Mouse (Mus musculus) midbrain, embryonic 13.5 days (tissue): ENCODE measurements at regions not wholly inside any gene's neighbourhood (a gene's known extent, or its start where the extent isn't known, plus 50 kb on each side); places are given as distances from the start of the nearest gene placed in this dataset.

Experiments
- ATAC-seq: fragments of 200-750 bp; cut with Nextera tagmentation; 2 replicates; pipeline ENCODE4 v1.8.0; 2017; ENCODE audit warnings: mild to moderate bottlenecking, moderate TSS enrichment, moderate library complexity
- H3K27ac ChIP-seq: fragments of 300-500 bp; sonication (generic); 2 replicates; pipeline ENCODE4 v1.5.1; 2015; ENCODE audit warnings: inconsistent platforms, mild to moderate bottlenecking, moderate library complexity
- H3K27me3 ChIP-seq: fragments of 300-500 bp; sonication (generic); 2 replicates; pipeline ENCODE4 v1.6.1; 2015; ENCODE audit warnings: mild to moderate bottlenecking, inconsistent platforms
- H3K36me3 ChIP-seq: fragments of 300-500 bp; sonication (generic); 2 replicates; pipeline ENCODE4 v1.6.1; 2015; ENCODE audit warnings: mild to moderate bottlenecking, inconsistent platforms
- H3K4me1 ChIP-seq: fragments of 300-500 bp; sonication (generic); replicated peaks from 2 replicates; pipeline ENCODE4 v1.6.1; 2015; ENCODE audit warnings: inconsistent platforms
- H3K4me2 ChIP-seq: fragments of 300-500 bp; sonication (generic); replicated peaks from 2 replicates; pipeline ENCODE4 v1.6.1; 2015; ENCODE audit warnings: moderate library complexity, mild to moderate bottlenecking, inconsistent platforms
- H3K4me3 ChIP-seq: fragments of 300-500 bp; sonication (generic); replicated peaks from 2 replicates; pipeline ENCODE4 v1.5.1; 2015; ENCODE audit warnings: mild to moderate bottlenecking, inconsistent platforms
- H3K9ac ChIP-seq: fragments of 300-500 bp; sonication (generic); replicated peaks from 2 replicates; pipeline ENCODE4 v1.6.1; 2015; ENCODE audit warnings: mild to moderate bottlenecking, inconsistent platforms
- H3K9me3 ChIP-seq: fragments of 300-500 bp; sonication (generic); 2 replicates; pipeline ENCODE4 v1.6.1; 2016; ENCODE audit warnings: mild to moderate bottlenecking, inconsistent platforms
- WGBS: fragments of 180-500 bp; shearing (Covaris S2); methylation state at CpG from one replicate; pipeline ENCODE4 v1.1.7; 2015; 5-methylcytosine and 5-hydroxymethylcytosine counted together

- Histone ChIP-seq H3K36me3 (no peaks in the 10 kb centered on the region), H3K27me3 (peaks cover 16% of the 10 kb centered on the region), H3K27ac (no peak overlapping the region), H3K9ac (no peak overlapping the region), H3K4me1 (no peaks in the 10 kb centered on the region), H3K4me2 (no peak overlapping the region), H3K9me3 (no peaks in the 10 kb centered on the region; the same call in 1 of the 2 replicates), H3K4me3 (no peak overlapping the region)
- ATAC-seq, result no peak
- WGBS, result 74% methylated on average over 4 of the region's 4 CpGs
These were observed 325.1 kb downstream of the Diras2 start for GRCm38 (mm10) chr13:52205951-52206350.

- H3K27me3 ChIP-seq, result peaks cover 24% of the 10 kb centered on the region
- no peak overlapping the region for H3K9ac ChIP-seq
- no peaks in the 10 kb centered on the region for H3K9me3 ChIP-seq
- no peaks in the 10 kb centered on the region for H3K4me1 ChIP-seq
- no peak overlapping the region for H3K4me3 ChIP-seq
- no peaks in the 10 kb centered on the region for H3K36me3 ChIP-seq
- WGBS, result 85% methylated on average over 5 of the region's 5 CpGs
- no peak overlapping the region for H3K4me2 ChIP-seq
- no peak overlapping the region for H3K27ac ChIP-seq
- no peak for ATAC-seq
These were observed 314.7 kb downstream of the Diras2 start for GRCm38 (mm10) chr13:52216343-52216742.

- ATAC-seq, result no peak
- WGBS, result 71% methylated on average over 5 of the region's 5 CpGs
- H3K9ac ChIP-seq, result no peak overlapping the region
These were observed 314.0 kb downstream of the Diras2 start for GRCm38 (mm10) chr13:52217066-52217465.

GRCm38 (mm10) chr13:52217741-52218140 lies 313.3 kb downstream of the Diras2 start:
- H3K4me1 ChIP-seq, result peaks cover 7% of the 10 kb centered on the region
- 63% methylated on average over 7 of the region's 7 CpGs for WGBS
- no peak for ATAC-seq
- H3K36me3 ChIP-seq, result no peaks in the 10 kb centered on the region
- no peak overlapping the region for H3K4me3 ChIP-seq
- no peaks in the 10 kb centered on the region for H3K9me3 ChIP-seq
- H3K27me3 ChIP-seq, result peaks cover 38% of the 10 kb centered on the region
- no peak overlapping the region for H3K9ac ChIP-seq
- no peak overlapping the region for H3K27ac ChIP-seq
- H3K4me2 ChIP-seq, result no peak overlapping the region

More at GRCm38 (mm10) chr13:52217066-52217465, 314.0 kb downstream of the Diras2 start:
- H3K36me3 ChIP-seq, result no peaks in the 10 kb centered on the region
- H3K27me3 ChIP-seq, result peaks cover 32% of the 10 kb centered on the region
- H3K4me2 ChIP-seq, result no peak overlapping the region
- no peaks in the 10 kb centered on the region for H3K9me3 ChIP-seq
- H3K4me3 ChIP-seq, result no peak overlapping the region
- H3K27ac ChIP-seq, result no peak overlapping the region
- H3K4me1 ChIP-seq, result no peaks in the 10 kb centered on the region

- Histone ChIP-seq H3K27ac (no peak overlapping the region), H3K9ac (no peak overlapping the region), H3K4me1 (peaks cover 14% of the 10 kb centered on the region), H3K27me3 (peaks cover 50% of the 10 kb centered on the region), H3K4me2 (no peak overlapping the region), H3K4me3 (no peak overlapping the region), H3K9me3 (no peaks in the 10 kb centered on the region), H3K36me3 (no peaks in the 10 kb centered on the region)
- WGBS, result 27% methylated on average over 11 of the region's 11 CpGs
- no peak for ATAC-seq
These were observed 308.6 kb downstream of the Diras2 start for GRCm38 (mm10) chr13:52222315-52223097.

GRCm38 (mm10) chr13:52223098-52223962 lies 307.7 kb downstream of the Diras2 start:
- no peak overlapping the region for H3K4me2 ChIP-seq
- no peak overlapping the region for H3K9ac ChIP-seq
- peak; percentile 70 for ATAC-seq
- no peaks in the 10 kb centered on the region for H3K36me3 ChIP-seq
- 35% methylated on average over 6 of the region's 6 CpGs for WGBS
- no peaks in the 10 kb centered on the region for H3K9me3 ChIP-seq
- 0 out of 2 replicates have a peak overlapping the region, but pooled peaks have one; percentile 6 for H3K27ac ChIP-seq
- peaks cover 48% of the 10 kb centered on the region for H3K27me3 ChIP-seq
- no peak overlapping the region for H3K4me3 ChIP-seq
- H3K4me1 ChIP-seq, result peaks cover 14% of the 10 kb centered on the region

- Histone ChIP-seq H3K9ac (no peak overlapping the region), H3K36me3 (no peaks in the 10 kb centered on the region), H3K4me3 (no peak overlapping the region), H3K4me2 (no peak overlapping the region), H3K27me3 (no peaks in the 10 kb centered on the region), H3K27ac (no peak overlapping the region), H3K9me3 (no peaks in the 10 kb centered on the region), H3K4me1 (peaks cover 8% of the 10 kb centered on the region)
- 74% methylated on average over 5 of the region's 5 CpGs for WGBS
- ATAC-seq, result no peak
These were observed 297.1 kb downstream of the Diras2 start for GRCm38 (mm10) chr13:52233971-52234370.

- Histone ChIP-seq H3K4me3 (no peak overlapping the region), H3K4me1 (peaks cover 8% of the 10 kb centered on the region), H3K4me2 (no peak overlapping the region), H3K36me3 (no peaks in the 10 kb centered on the region), H3K9ac (no peak overlapping the region), H3K9me3 (no peaks in the 10 kb centered on the region), H3K27me3 (no peaks in the 10 kb centered on the region), H3K27ac (no peak overlapping the region)
- WGBS, result 60% methylated on average over 10 of the region's 10 CpGs
- no peak for ATAC-seq
These were observed 295.0 kb downstream of the Diras2 start for GRCm38 (mm10) chr13:52236105-52236504.

- Histone ChIP-seq H3K27ac (no peak overlapping the region), H3K4me1 (peaks cover 8% of the 10 kb centered on the region), H3K4me2 (no peak overlapping the region), H3K9ac (no peak overlapping the region), H3K27me3 (no peaks in the 10 kb centered on the region), H3K36me3 (no peaks in the 10 kb centered on the region), H3K4me3 (no peak overlapping the region), H3K9me3 (no peaks in the 10 kb centered on the region)
- ATAC-seq, result no peak
- WGBS, result 100% methylated on average over 1 of the region's 1 CpGs
These were observed 291.5 kb downstream of the Diras2 start for GRCm38 (mm10) chr13:52239563-52239962.

- Histone ChIP-seq H3K4me1 (no peaks in the 10 kb centered on the region), H3K27me3 (no peaks in the 10 kb centered on the region), H3K36me3 (no peaks in the 10 kb centered on the region), H3K9me3 (no peaks in the 10 kb centered on the region), H3K27ac (no peak overlapping the region), H3K4me3 (no peak overlapping the region), H3K4me2 (no peak overlapping the region), H3K9ac (no peak overlapping the region)
- 54% methylated on average over 1 of the region's 1 CpGs for WGBS
- ATAC-seq, result no peak
These were observed 289.3 kb downstream of the Diras2 start for GRCm38 (mm10) chr13:52241761-52242160.

GRCm38 (mm10) chr13:52249492-52249891 lies 281.6 kb downstream of the Diras2 start:
- ATAC-seq, result no peak
- no peaks in the 10 kb centered on the region for H3K36me3 ChIP-seq
- H3K9me3 ChIP-seq, result no peaks in the 10 kb centered on the region
- H3K4me2 ChIP-seq, result no peak overlapping the region
- no peak overlapping the region for H3K4me3 ChIP-seq
- H3K4me1 ChIP-seq, result no peaks in the 10 kb centered on the region
- no peak overlapping the region for H3K27ac ChIP-seq
- H3K9ac ChIP-seq, result no peak overlapping the region
- WGBS, result 90% methylated on average over 2 of the region's 2 CpGs
- no peaks in the 10 kb centered on the region for H3K27me3 ChIP-seq

- Histone ChIP-seq H3K36me3 (no peaks in the 10 kb centered on the region), H3K9ac (no peak overlapping the region), H3K27me3 (no peaks in the 10 kb centered on the region), H3K4me1 (no peaks in the 10 kb centered on the region), H3K4me3 (no peak overlapping the region), H3K27ac (no peak overlapping the region), H3K9me3 (no peaks in the 10 kb centered on the region), H3K4me2 (no peak overlapping the region)
- ATAC-seq, result no peak
- 60% methylated on average over 4 of the region's 4 CpGs for WGBS
These were observed 280.7 kb downstream of the Diras2 start for GRCm38 (mm10) chr13:52250371-52250770.
